Mouse (Mus musculus): ENCODE measurements around the gene Nphs2.

DNA sequence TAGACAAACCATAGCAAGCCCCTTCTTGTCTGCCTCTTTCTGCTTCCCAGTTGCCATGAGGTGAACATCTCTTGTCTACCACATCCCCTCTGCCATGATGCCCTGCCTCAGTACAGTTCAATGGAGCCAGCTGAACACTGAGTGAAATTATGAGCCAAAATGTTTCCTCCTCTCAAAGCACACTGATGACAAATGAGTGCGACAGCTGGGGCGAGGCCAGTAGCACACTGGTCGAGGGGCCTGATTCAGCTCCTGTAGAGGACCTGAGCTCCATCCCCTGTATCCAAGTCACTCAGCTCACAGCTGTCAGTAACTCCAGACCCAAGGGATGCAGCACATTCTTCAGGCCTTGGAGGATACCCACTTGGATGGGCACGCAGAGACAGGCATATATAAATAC lies 35.1 kb downstream of the Nphs2 start:
- TF ChIP-seq POLR2A (IDR thresholded peaks at IDR 0.05; ENCODE audit: borderline replicate concordance, extremely low read depth, insufficient read depth, insufficient read length, poor library complexity, severe bottlenecking) (no peak), CTCF (IDR thresholded peaks at IDR 0.05; ENCODE audit: borderline replicate concordance, extremely low read depth, insufficient read depth, insufficient read length) (no peak)
